Mouse (Mus musculus) heart, embryonic 14.5 days (tissue): ENCODE data around the gene Crygn. TPM values are rescaled to one million over a fixed set of nuclear protein-coding genes. Genes with fewer than 3 reads are reported as not detected.

Experiments
- ATAC-seq: fragments of 200-750 bp; cut with Nextera tagmentation; 2 replicates; pipeline ENCODE4 v1.8.0; 2017; ENCODE audit warnings: low read depth, moderate TSS enrichment; ENCODE audit not compliant: insufficient number of reproducible peaks, insufficient read depth, low FRiP score
- H3K27ac ChIP-seq, 2 experiments: fragments of 200-500 bp in 1 of 2; fragments of 300-500 bp in 1 of 2; sonication (generic) in 1 of 2; replicated peaks in 1 of 2; 2 replicates each; pipeline ENCODE4 v1.5.1; 2012 to 2014; ENCODE audit warnings: low read depth in 2 of 2, low read length in 2 of 2, control low read depth in 1 of 2, mild to moderate bottlenecking in 1 of 2, mixed read lengths in 1 of 2; ENCODE audit not compliant: control insufficient read depth in 1 of 2, insufficient read depth in 1 of 2
- H3K27me3 ChIP-seq: fragments of 300-500 bp; sonication (generic); 2 replicates; pipeline ENCODE4 v1.6.1; 2014; ENCODE audit warnings: mild to moderate bottlenecking, low read length, control low read depth; ENCODE audit not compliant: control insufficient read depth, insufficient read depth
- H3K36me3 ChIP-seq: fragments of 300-500 bp; sonication (generic); 2 replicates; pipeline ENCODE4 v1.6.1; 2014; ENCODE audit warnings: mild to moderate bottlenecking, control low read depth, low read length, mixed read lengths; ENCODE audit not compliant: control insufficient read depth, insufficient read depth
- H3K4me1 ChIP-seq, 2 experiments: fragments of 200-500 bp in 1 of 2; fragments of 300-500 bp in 1 of 2; sonication (generic) in 1 of 2; 2 replicates each; pipeline ENCODE4 v1.6.1; 2012 to 2014; ENCODE audit warnings: low read length in 2 of 2, control low read depth in 1 of 2, mixed read lengths in 1 of 2; ENCODE audit not compliant: control insufficient read depth in 2 of 2, insufficient read depth in 2 of 2
- H3K4me2 ChIP-seq: fragments of 300-500 bp; sonication (generic); 2 replicates; pipeline ENCODE4 v1.6.1; 2014; ENCODE audit warnings: mild to moderate bottlenecking, low read length
- H3K4me3 ChIP-seq, 2 experiments: fragments of 200-500 bp in 1 of 2; fragments of 300-500 bp in 1 of 2; sonication (generic) in 1 of 2; 2 replicates each; pipeline ENCODE4 v1.5.1; 2012 to 2014; ENCODE audit warnings: low read length in 2 of 2, mild to moderate bottlenecking in 2 of 2, control low read depth in 1 of 2, low read depth in 1 of 2, moderate library complexity in 1 of 2; ENCODE audit not compliant: control insufficient read depth in 1 of 2, insufficient read depth in 1 of 2
- H3K9ac ChIP-seq: fragments of 300-500 bp; sonication (generic); 2 replicates; pipeline ENCODE4 v1.6.1; 2014; ENCODE audit warnings: mild to moderate bottlenecking, low read length
- H3K9me3 ChIP-seq: fragments of 300-500 bp; sonication (generic); 2 replicates; pipeline ENCODE4 v1.6.1; 2016; ENCODE audit warnings: low read length, control low read depth; ENCODE audit not compliant: control insufficient read depth
- WGBS: fragments of 180-500 bp; shearing (Covaris S2); extraction: QIAGEN DNeasy Blood & Tissue Kit; methylation state at CpG from one replicate; pipeline ENCODE4 v1.1.7; 2014; 5-methylcytosine and 5-hydroxymethylcytosine counted together
- polyA plus RNA-seq: library from polyadenylated mRNA; unstranded; fragments of >200 nt; fragmentation: Nextera tagmentation; extraction: Ambion mirVana; gene quantifications from 2 replicates; pipeline ENCODE4 v1.2.1, GENCODE M21; 2014

The Crygn gene
- polyA plus RNA-seq, 1 experiment from 2014 or later: not detected

GRCm38 (mm10) chr5:24709962-24710361 is 47.8 kb downstream of the Crygn start:
- Histone ChIP-seq H3K4me3 (no peak overlapping the region), H3K4me2 (no peak overlapping the region), H3K27ac (no peak overlapping the region), H3K27me3 (no peaks in the 10 kb centered on the region), H3K9ac (no peak overlapping the region), H3K36me3 (peaks cover 72% of the 10 kb centered on the region), H3K4me1 (peaks cover 0 to 2% of the 10 kb centered on the region in 2 experiments; a peak in 1 of 4 replicates), H3K9me3 (peaks cover 6% of the 10 kb centered on the region; the same call in 1 of the 2 replicates)
- no peak for ATAC-seq
- 68% methylated on average over 2 of the region's 2 CpGs for WGBS

GRCm38 (mm10) chr5:24704615-24705014 is 53.2 kb downstream of the Crygn start:
- Histone ChIP-seq H3K4me2 (no peak overlapping the region), H3K4me1 (no peaks in the 10 kb centered on the region), H3K9me3 (no peaks in the 10 kb centered on the region), H3K27me3 (no peaks in the 10 kb centered on the region), H3K9ac (no peak overlapping the region), H3K27ac (no peak overlapping the region), H3K4me3 (no peak overlapping the region), H3K36me3 (peaks cover 99% of the 10 kb centered on the region)
- WGBS: 84% methylated on average over 8 of the region's 8 CpGs
- no peak for ATAC-seq

- H3K36me3 ChIP-seq: peaks cover 100% of the 10 kb centered on the region
- H3K27ac ChIP-seq: no peak overlapping the region
- H3K27me3 ChIP-seq: no peaks in the 10 kb centered on the region
- H3K4me1 ChIP-seq: no peaks in the 10 kb centered on the region
- H3K9ac ChIP-seq: no peak overlapping the region
- no peak overlapping the region for H3K4me2 ChIP-seq
- 87% methylated on average over 3 of the region's 3 CpGs for WGBS
- H3K4me3 ChIP-seq: no peak overlapping the region
- H3K9me3 ChIP-seq: no peaks in the 10 kb centered on the region
- ATAC-seq: no peak
These were observed 56.5 kb downstream of the Crygn start for GRCm38 (mm10) chr5:24701271-24701670.

Other genes starting within 250 kb of the Crygn start
- 0.05 and 0.07 TPM in 2 replicates for gene Gbx1, start 230.8 kb downstream of the Crygn start, polyA plus RNA-seq
- gene Asb10, start 217.0 kb downstream of the Crygn start, polyA plus RNA-seq: 5.0 and 6.3 TPM in 2 replicates
- gene 4931409K22Rik, start 201.2 kb downstream of the Crygn start, polyA plus RNA-seq: not detected in 2 replicates
- 57.4 and 60.8 TPM in 2 replicates for gene Abcf2, start 180.5 kb downstream of the Crygn start, polyA plus RNA-seq
- gene Chpf2, start 171.3 kb downstream of the Crygn start, polyA plus RNA-seq: 8.6 and 8.9 TPM in 2 replicates
- gene Smarcd3, start 133.6 kb downstream of the Crygn start, polyA plus RNA-seq: 71.0 and 78.4 TPM in 2 replicates
- 27.5 and 28.0 TPM in 2 replicates for gene Nub1, start 72.5 kb downstream of the Crygn start, polyA plus RNA-seq
- 7.7 and 9.6 TPM in 2 replicates for gene Wdr86, start 27.3 kb downstream of the Crygn start, polyA plus RNA-seq
- gene Rheb, start 84.6 kb upstream of the Crygn start, polyA plus RNA-seq: 274 and 275 TPM in 2 replicates